Mouse (Mus musculus): ENCODE data around the gene Grk2. TPM values are rescaled to one million over a fixed set of nuclear protein-coding genes. Genes with fewer than 3 reads are reported as not detected.
"Not testable (repeated sequence)": the region's sequence is repeated elsewhere in the genome, so short reads cannot be mapped to it uniquely, and the experiment has no call there.

Grk2 gene
- polyA plus RNA-seq, 1 experiment, result 515 TPM

DNA sequence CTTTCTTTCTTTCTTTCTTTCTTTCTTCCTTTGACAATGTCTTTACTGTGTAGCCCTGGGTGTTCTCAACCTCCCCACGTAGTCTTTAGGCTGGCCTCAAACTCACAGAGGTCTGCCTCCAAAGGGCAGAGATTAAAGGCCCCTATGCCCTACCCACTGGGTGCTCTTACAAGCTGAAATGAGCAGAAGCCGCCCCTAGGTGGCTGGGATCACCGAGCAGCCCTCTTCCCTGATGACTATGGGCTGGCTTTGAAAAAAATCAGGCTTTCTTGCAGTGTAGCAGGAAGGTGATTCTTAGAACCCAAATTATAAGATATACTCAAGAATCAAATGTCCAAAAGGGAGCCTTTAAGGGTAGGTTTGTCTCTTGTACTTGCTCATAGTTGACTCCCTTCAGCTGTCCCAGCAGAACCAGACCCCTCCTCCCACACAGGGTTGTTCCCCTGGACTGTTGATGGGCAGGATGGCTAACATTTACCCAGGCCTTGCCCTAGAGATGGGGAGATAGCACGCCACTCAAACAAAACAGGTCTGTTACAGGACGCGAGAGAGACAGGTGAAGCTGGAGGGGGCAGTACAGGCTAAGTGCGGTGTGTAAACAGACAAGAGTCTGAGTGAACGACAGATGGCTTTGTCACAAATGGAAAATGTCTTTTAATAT, 44.9 kb downstream of the Grk2 start:
- H3K27ac ChIP-seq (ENCODE audit: control insufficient read depth, insufficient read depth, low read length), result no peak overlapping the region
- peaks cover 14% of the 10 kb centered on the region for H3K4me1 ChIP-seq (replicated peaks; ENCODE audit: control insufficient read depth, insufficient read depth, low read length)
- no peaks in the 10 kb centered on the region for H3K36me3 ChIP-seq (ENCODE audit: control insufficient read depth, insufficient read depth, low read length)
- TF ChIP-seq POLR2A (IDR thresholded peaks at IDR 0.05; ENCODE audit: control insufficient read depth, extremely low read depth, insufficient read depth, low read length, poor library complexity) (no peak), CTCF (IDR thresholded peaks at IDR 0.05; ENCODE audit: borderline replicate concordance, control insufficient read depth, extremely low read depth, insufficient read depth, low read length, poor library complexity) (peak; percentile 37; the same call in 1 of the 2 replicates)
- DNase-seq, result peak; percentile 47
- 65% methylated on average over 8 of the region's 8 CpGs for WGBS
- no peak overlapping the region for H3K4me3 ChIP-seq (ENCODE audit: control insufficient read depth, insufficient read depth, low read length)
- H3K27me3 ChIP-seq (ENCODE audit: control insufficient read depth, insufficient read depth, low read length), result no peaks in the 10 kb centered on the region

DNA sequence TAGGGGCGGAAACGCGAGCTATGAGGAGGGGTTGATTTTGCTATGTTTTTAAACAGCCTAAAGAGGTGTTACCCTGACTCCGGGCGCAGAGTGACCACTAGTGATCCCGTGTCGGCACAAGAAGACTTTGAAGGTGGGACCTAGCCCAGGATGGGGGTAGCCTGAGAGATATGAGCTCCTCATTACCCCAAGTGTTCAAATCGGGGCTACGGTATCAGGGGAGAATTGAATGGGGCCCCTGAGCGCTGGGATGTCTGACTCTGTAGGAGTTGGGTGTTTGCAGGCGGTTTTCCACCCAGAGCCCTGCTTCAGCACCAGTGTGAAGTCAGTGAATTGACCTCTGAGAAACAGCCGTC, 48.1 kb downstream of the Grk2 start:
- no peaks in the 10 kb centered on the region for H3K36me3 ChIP-seq (ENCODE audit: control insufficient read depth, insufficient read depth, low read length)
- TF ChIP-seq POLR2A (IDR thresholded peaks at IDR 0.05; ENCODE audit: control insufficient read depth, extremely low read depth, insufficient read depth, low read length, poor library complexity) (no peak), CTCF (IDR thresholded peaks at IDR 0.05; ENCODE audit: borderline replicate concordance, control insufficient read depth, extremely low read depth, insufficient read depth, low read length, poor library complexity) (no peak)
- no peak overlapping the region for H3K27ac ChIP-seq (ENCODE audit: control insufficient read depth, insufficient read depth, low read length)
- no peak for DNase-seq
- H3K27me3 ChIP-seq (ENCODE audit: control insufficient read depth, insufficient read depth, low read length), result no peaks in the 10 kb centered on the region
- 57% methylated on average over 12 of the region's 12 CpGs for WGBS
- H3K4me1 ChIP-seq (replicated peaks; ENCODE audit: control insufficient read depth, insufficient read depth, low read length), result peaks cover 14% of the 10 kb centered on the region
- H3K4me3 ChIP-seq (ENCODE audit: control insufficient read depth, insufficient read depth, low read length), result no peak overlapping the region

GRCm38 (mm10) chr19:4257216-4257896, 48.7 kb downstream of the Grk2 start:
- Histone ChIP-seq H3K27ac (ENCODE audit: control insufficient read depth, insufficient read depth, low read length) (no peak overlapping the region), H3K4me3 (ENCODE audit: control insufficient read depth, insufficient read depth, low read length) (peak overlapping the region; percentile 69), H3K36me3 (ENCODE audit: control insufficient read depth, insufficient read depth, low read length) (no peaks in the 10 kb centered on the region), H3K27me3 (ENCODE audit: control insufficient read depth, insufficient read depth, low read length) (no peaks in the 10 kb centered on the region), H3K4me1 (replicated peaks; ENCODE audit: control insufficient read depth, insufficient read depth, low read length) (peaks cover 10% of the 10 kb centered on the region)
- under 1% methylated on average over 41 of the region's 41 CpGs for WGBS
- TF ChIP-seq POLR2A (IDR thresholded peaks at IDR 0.05; ENCODE audit: control insufficient read depth, extremely low read depth, insufficient read depth, low read length, poor library complexity), result 0 out of 2 replicates have a peak, but pooled peaks have one; percentile 9
- TF ChIP-seq CTCF (IDR thresholded peaks at IDR 0.05; ENCODE audit: borderline replicate concordance, control insufficient read depth, extremely low read depth, insufficient read depth, low read length, poor library complexity), result peak; percentile 87; the same call in 1 of the 2 replicates
- peak; percentile 90 for DNase-seq

DNA sequence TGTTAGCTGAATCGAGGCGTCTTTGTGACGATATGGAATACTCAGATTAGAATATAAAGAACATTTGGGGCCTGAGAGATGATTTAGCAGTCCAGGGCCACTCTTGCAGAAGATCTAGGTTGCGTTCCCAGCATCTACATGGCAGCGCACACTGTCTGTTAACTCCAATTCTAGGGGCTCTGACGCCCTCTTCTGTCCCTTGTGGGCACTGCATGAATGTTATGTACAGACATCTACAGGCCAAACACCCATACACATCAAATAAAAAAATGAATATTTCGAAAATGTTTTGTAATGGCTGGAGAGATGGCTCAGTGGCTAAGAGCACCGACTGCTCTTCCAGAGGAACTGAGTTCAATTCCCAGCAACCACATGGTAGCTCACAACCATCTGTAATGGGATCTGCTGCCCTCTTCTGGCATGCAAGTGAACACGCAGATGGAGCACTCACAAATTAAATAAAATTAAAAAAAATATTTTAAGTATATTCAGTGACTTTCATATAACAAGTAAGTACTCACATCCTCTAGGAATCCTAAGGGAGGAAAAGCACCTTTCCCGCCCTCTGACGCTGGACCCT, 50.3 kb downstream of the Grk2 start:
- no peaks in the 10 kb centered on the region for H3K27me3 ChIP-seq (ENCODE audit: control insufficient read depth, insufficient read depth, low read length)
- 90% methylated on average over 11 of the region's 11 CpGs for WGBS
- no peak overlapping the region for H3K27ac ChIP-seq (ENCODE audit: control insufficient read depth, insufficient read depth, low read length)
- peaks cover 6% of the 10 kb centered on the region for H3K4me1 ChIP-seq (replicated peaks; ENCODE audit: control insufficient read depth, insufficient read depth, low read length)
- DNase-seq, result no peak
- H3K4me3 ChIP-seq (ENCODE audit: control insufficient read depth, insufficient read depth, low read length), result no peak overlapping the region
- H3K36me3 ChIP-seq (ENCODE audit: control insufficient read depth, insufficient read depth, low read length), result no peaks in the 10 kb centered on the region
- TF ChIP-seq CTCF (IDR thresholded peaks at IDR 0.05; ENCODE audit: borderline replicate concordance, control insufficient read depth, extremely low read depth, insufficient read depth, low read length, poor library complexity) (no peak), POLR2A (IDR thresholded peaks at IDR 0.05; ENCODE audit: control insufficient read depth, extremely low read depth, insufficient read depth, low read length, poor library complexity) (no peak)

DNA sequence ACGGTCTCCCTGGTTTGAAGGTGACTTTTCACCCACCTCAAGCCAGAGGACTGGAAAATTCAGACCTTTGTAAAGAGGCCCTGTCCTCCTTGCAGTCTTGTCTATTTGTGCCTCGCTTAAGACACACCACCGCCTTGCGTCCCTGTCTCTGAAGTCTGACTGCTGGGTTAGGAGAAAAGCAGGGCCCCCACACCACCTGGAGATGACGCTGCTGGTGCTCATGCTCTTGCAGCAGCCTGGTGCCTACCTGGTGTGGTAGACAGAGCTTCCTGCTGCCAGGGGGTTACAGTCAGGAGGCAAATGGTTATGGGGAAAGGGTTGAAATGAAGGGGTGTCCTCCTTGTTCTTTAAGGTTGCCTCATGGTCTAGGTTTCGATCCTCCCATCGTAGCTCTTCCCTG, 51.8 kb downstream of the Grk2 start:
- Histone ChIP-seq H3K4me1 (replicated peaks; ENCODE audit: control insufficient read depth, insufficient read depth, low read length) (peaks cover 6% of the 10 kb centered on the region), H3K27ac (ENCODE audit: control insufficient read depth, insufficient read depth, low read length) (no peak overlapping the region), H3K27me3 (ENCODE audit: control insufficient read depth, insufficient read depth, low read length) (no peaks in the 10 kb centered on the region), H3K4me3 (ENCODE audit: control insufficient read depth, insufficient read depth, low read length) (no peak overlapping the region), H3K36me3 (ENCODE audit: control insufficient read depth, insufficient read depth, low read length) (no peaks in the 10 kb centered on the region)
- WGBS, result 96% methylated on average over 7 of the region's 7 CpGs
- DNase-seq, result no peak
- TF ChIP-seq CTCF (IDR thresholded peaks at IDR 0.05; ENCODE audit: borderline replicate concordance, control insufficient read depth, extremely low read depth, insufficient read depth, low read length, poor library complexity) (no peak), POLR2A (IDR thresholded peaks at IDR 0.05; ENCODE audit: control insufficient read depth, extremely low read depth, insufficient read depth, low read length, poor library complexity) (no peak)

GRCm38 (mm10) chr19:4248683-4249082, 57.3 kb downstream of the Grk2 start:
- H3K27ac ChIP-seq (ENCODE audit: control insufficient read depth, insufficient read depth, low read length); DNase-seq; H3K4me3 ChIP-seq (ENCODE audit: control insufficient read depth, insufficient read depth, low read length); H3K36me3 ChIP-seq (ENCODE audit: control insufficient read depth, insufficient read depth, low read length); H3K4me1 ChIP-seq (replicated peaks; ENCODE audit: control insufficient read depth, insufficient read depth, low read length); H3K27me3 ChIP-seq (ENCODE audit: control insufficient read depth, insufficient read depth, low read length): not testable (repeated sequence)
- 91% methylated on average over 1 of the region's 1 CpGs for WGBS

Data from thymus, adult 2 months (tissue).